Mouse (Mus musculus): ENCODE data around the gene B4galt3. TPM values are rescaled to one million over a fixed set of nuclear protein-coding genes. Genes with fewer than 3 reads are reported as not detected.

The B4galt3 gene
- polyA plus RNA-seq, 1 experiment from 2014 or later: 72.3 TPM

- under 1% methylated on average over 10 of the region's 10 CpGs for WGBS
- H3K9ac ChIP-seq (ENCODE audit: low read length): peak overlapping the region; percentile 61
- ATAC-seq (replicated peaks; ENCODE audit: low FRiP score): peak; percentile 42
- peak overlapping the region; percentile 68 for H3K27ac ChIP-seq (ENCODE audit: low read depth, low read length)
- peak overlapping the region; percentile 88 for H3K4me2 ChIP-seq (ENCODE audit: low read depth, low read length, severe bottlenecking)
- H3K4me3 ChIP-seq (ENCODE audit: low read depth, low read length): peak overlapping the region; percentile 65
- H3K36me3 ChIP-seq (ENCODE audit: control insufficient read depth, insufficient read depth, low read length): peaks cover 5% of the 10 kb centered on the region; the same call in 1 of the 2 replicates
- H3K4me1 ChIP-seq (replicated peaks; ENCODE audit: control insufficient read depth, insufficient read depth, low read length): peaks cover 11% of the 10 kb centered on the region; the same call in 1 of the 2 replicates
- no peaks in the 10 kb centered on the region for H3K9me3 ChIP-seq (ENCODE audit: control insufficient read depth, low read length)
- no peaks in the 10 kb centered on the region for H3K27me3 ChIP-seq (ENCODE audit: control insufficient read depth, insufficient read depth, low read length)
- DNase-seq (ENCODE audit: low spot score): peak; percentile 81
These were observed 11.4 kb downstream of the B4galt3 start for GRCm38 (mm10) chr1:171281528-171281923.

- no peak for ATAC-seq (replicated peaks; ENCODE audit: low FRiP score)
These were observed 12.1 kb downstream of the B4galt3 start for GRCm38 (mm10) chr1:171282086-171282805.

GRCm38 (mm10) chr1:171283188-171284160 lies 13.3 kb downstream of the B4galt3 start:
- no peak overlapping the region for H3K27ac ChIP-seq (ENCODE audit: low read depth, low read length)
- ATAC-seq (replicated peaks; ENCODE audit: low FRiP score) (no peak), DNase-seq (ENCODE audit: low spot score) (peak; percentile 46)
- 93% methylated on average over 18 of the region's 18 CpGs for WGBS
- no peaks in the 10 kb centered on the region for H3K27me3 ChIP-seq (ENCODE audit: control insufficient read depth, insufficient read depth, low read length)
- H3K9me3 ChIP-seq (ENCODE audit: control insufficient read depth, low read length): no peaks in the 10 kb centered on the region
- no peak overlapping the region for H3K9ac ChIP-seq (ENCODE audit: low read length)
- peaks cover 11% of the 10 kb centered on the region; the same call in 1 of the 2 replicates for H3K4me1 ChIP-seq (replicated peaks; ENCODE audit: control insufficient read depth, insufficient read depth, low read length)
- no peak overlapping the region for H3K4me2 ChIP-seq (ENCODE audit: low read depth, low read length, severe bottlenecking)
- peaks cover 3% of the 10 kb centered on the region; the same call in 1 of the 2 replicates for H3K36me3 ChIP-seq (ENCODE audit: control insufficient read depth, insufficient read depth, low read length)
- H3K4me3 ChIP-seq (ENCODE audit: low read depth, low read length): no peak overlapping the region

More at GRCm38 (mm10) chr1:171282086-171282805, 12.1 kb downstream of the B4galt3 start:
- H3K4me1 ChIP-seq (replicated peaks; ENCODE audit: control insufficient read depth, insufficient read depth, low read length): peaks cover 11% of the 10 kb centered on the region; the same call in 1 of the 2 replicates
- 82% methylated on average over 18 of the region's 18 CpGs for WGBS
- H3K27ac ChIP-seq (ENCODE audit: low read depth, low read length): no peak overlapping the region
- H3K4me3 ChIP-seq (ENCODE audit: low read depth, low read length): peak overlapping the region; percentile 65; the same call in 1 of the 2 replicates
- no peak overlapping the region; the same call in 1 of the 2 replicates for H3K4me2 ChIP-seq (ENCODE audit: low read depth, low read length, severe bottlenecking)
- no peak overlapping the region for H3K9ac ChIP-seq (ENCODE audit: low read length)
- H3K27me3 ChIP-seq (ENCODE audit: control insufficient read depth, insufficient read depth, low read length): no peaks in the 10 kb centered on the region
- no peaks in the 10 kb centered on the region for H3K9me3 ChIP-seq (ENCODE audit: control insufficient read depth, low read length)
- DNase-seq (ENCODE audit: low spot score): peak; percentile 52
- peaks cover 3% of the 10 kb centered on the region; the same call in 1 of the 2 replicates for H3K36me3 ChIP-seq (ENCODE audit: control insufficient read depth, insufficient read depth, low read length)

GRCm38 (mm10) chr1:171284491-171284890 lies 14.4 kb downstream of the B4galt3 start:
- Histone ChIP-seq H3K4me3 (ENCODE audit: low read depth, low read length) (no peak overlapping the region), H3K27me3 (ENCODE audit: control insufficient read depth, insufficient read depth, low read length) (no peaks in the 10 kb centered on the region), H3K9me3 (ENCODE audit: control insufficient read depth, low read length) (no peaks in the 10 kb centered on the region), H3K9ac (ENCODE audit: low read length) (no peak overlapping the region), H3K4me1 (replicated peaks; ENCODE audit: control insufficient read depth, insufficient read depth, low read length) (peaks cover 11% of the 10 kb centered on the region; the same call in 1 of the 2 replicates), H3K27ac (ENCODE audit: low read depth, low read length) (no peak overlapping the region), H3K36me3 (ENCODE audit: control insufficient read depth, insufficient read depth, low read length) (peaks cover 3% of the 10 kb centered on the region; the same call in 1 of the 2 replicates), H3K4me2 (ENCODE audit: low read depth, low read length, severe bottlenecking) (no peak overlapping the region)
- no peak for DNase-seq (ENCODE audit: low spot score)
- ATAC-seq (replicated peaks; ENCODE audit: low FRiP score): no peak
- 93% methylated on average over 15 of the region's 15 CpGs for WGBS

GRCm38 (mm10) chr1:171285096-171285892 lies 15.2 kb downstream of the B4galt3 start:
- Histone ChIP-seq H3K4me2 (ENCODE audit: low read depth, low read length, severe bottlenecking) (no peak overlapping the region), H3K9ac (ENCODE audit: low read length) (no peak overlapping the region), H3K27ac (ENCODE audit: low read depth, low read length) (no peak overlapping the region), H3K9me3 (ENCODE audit: control insufficient read depth, low read length) (no peaks in the 10 kb centered on the region), H3K4me1 (replicated peaks; ENCODE audit: control insufficient read depth, insufficient read depth, low read length) (peaks cover 4% of the 10 kb centered on the region; the same call in 1 of the 2 replicates), H3K4me3 (ENCODE audit: low read depth, low read length) (no peak overlapping the region), H3K27me3 (ENCODE audit: control insufficient read depth, insufficient read depth, low read length) (no peaks in the 10 kb centered on the region), H3K36me3 (ENCODE audit: control insufficient read depth, insufficient read depth, low read length) (peaks cover 3% of the 10 kb centered on the region; the same call in 1 of the 2 replicates)
- 90% methylated on average over 20 of the region's 20 CpGs for WGBS
- no peak for DNase-seq (ENCODE audit: low spot score)
- no peak for ATAC-seq (replicated peaks; ENCODE audit: low FRiP score)

GRCm38 (mm10) chr1:171286517-171286916 lies 16.4 kb downstream of the B4galt3 start:
- ATAC-seq (replicated peaks; ENCODE audit: low FRiP score) (no peak), DNase-seq (ENCODE audit: low spot score) (no peak)
- Histone ChIP-seq H3K36me3 (ENCODE audit: control insufficient read depth, insufficient read depth, low read length) (peaks cover 3% of the 10 kb centered on the region; the same call in 1 of the 2 replicates), H3K9me3 (ENCODE audit: control insufficient read depth, low read length) (no peaks in the 10 kb centered on the region), H3K4me1 (replicated peaks; ENCODE audit: control insufficient read depth, insufficient read depth, low read length) (peaks cover 4% of the 10 kb centered on the region; the same call in 1 of the 2 replicates), H3K9ac (ENCODE audit: low read length) (no peak overlapping the region), H3K4me2 (ENCODE audit: low read depth, low read length, severe bottlenecking) (peak overlapping the region; percentile 70), H3K27me3 (ENCODE audit: control insufficient read depth, insufficient read depth, low read length) (no peaks in the 10 kb centered on the region), H3K4me3 (ENCODE audit: low read depth, low read length) (no peak overlapping the region; the same call in 1 of the 2 replicates), H3K27ac (ENCODE audit: low read depth, low read length) (no peak overlapping the region)
- 89% methylated on average over 19 of the region's 19 CpGs for WGBS

- peak within 1 kb of the TSS; percentile 75 for H3K4me3 ChIP-seq (ENCODE audit: low read depth, low read length)
- no peaks in the 10 kb centered on the region for H3K27me3 ChIP-seq (ENCODE audit: control insufficient read depth, insufficient read depth, low read length)
- peak within 1 kb of the TSS; percentile 96 for H3K9ac ChIP-seq (ENCODE audit: low read length)
- WGBS: under 1% methylated on average over 49 of the region's 49 CpGs
- peak within 1 kb of the TSS; percentile 90 for H3K27ac ChIP-seq (ENCODE audit: low read depth, low read length)
- H3K4me1 ChIP-seq (replicated peaks; ENCODE audit: control insufficient read depth, insufficient read depth, low read length): no peaks in the 10 kb centered on the region; the same call in 1 of the 2 replicates
- peaks cover 3% of the 10 kb centered on the region; the same call in 1 of the 2 replicates for H3K36me3 ChIP-seq (ENCODE audit: control insufficient read depth, insufficient read depth, low read length)
- DNase-seq (ENCODE audit: low spot score) (peak; percentile 95), ATAC-seq (replicated peaks; ENCODE audit: low FRiP score) (peak; percentile 95)
- no peaks in the 10 kb centered on the region for H3K9me3 ChIP-seq (ENCODE audit: control insufficient read depth, low read length)
- H3K4me2 ChIP-seq (ENCODE audit: low read depth, low read length, severe bottlenecking): peak within 1 kb of the TSS; percentile 70
These were observed 17.3 kb downstream of the B4galt3 start, which contains the start of gene Usp21 for GRCm38 (mm10) chr1:171287136-171288081. TSS of gene Usp21 (minus strand) at chr1:171287991.
